Mouse (Mus musculus) granulocyte monocyte progenitor cell, adult 5-6 weeks (primary cell): ENCODE measurements around the gene Mob3b. TPM values are rescaled to one million over a fixed set of nuclear protein-coding genes. Genes with fewer than 3 reads are reported as not detected.

Source experiments
- ATAC-seq: replicated peaks from 2 replicates; pipeline ENCODE4 v1.8.0; 2016; ENCODE audit warnings: mild to moderate bottlenecking, moderate TSS enrichment, inconsistent platforms; ENCODE audit not compliant: poor library complexity, severe bottlenecking
- total RNA-seq, 2 experiments: library from RNA; stranded (forward) in 1 of 2; stranded (reverse) in 1 of 2; fragments of 200-712, 200-1000 nt in 1 of 2; fragments of >200 nt in 1 of 2; fragmentation: Nextera tagmentation in 1 of 2; gene quantifications; 2 replicates each; pipeline ENCODE4 v1.2.3; 2014 to 2017

Mob3b gene
- total RNA-seq, 2 experiments from 2014 or later = 0.77 to 1.4 TPM

GRCm38 (mm10) chr4:35118851-35119250 is 38.4 kb downstream of the Mob3b start:
- ATAC-seq = no peak

GRCm38 (mm10) chr4:35117144-35117543 is 40.1 kb downstream of the Mob3b start:
- peak; percentile 65 for ATAC-seq

GRCm38 (mm10) chr4:35115933-35116332 is 41.4 kb downstream of the Mob3b start:
- no peak for ATAC-seq

GRCm38 (mm10) chr4:35114950-35115349 is 42.3 kb downstream of the Mob3b start:
- ATAC-seq = no peak

- ATAC-seq = no peak
Observed at GRCm38 (mm10) chr4:35113516-35114248, 43.6 kb downstream of the Mob3b start.

- ATAC-seq = no peak
Observed at GRCm38 (mm10) chr4:35112452-35112851, 44.8 kb downstream of the Mob3b start.

GRCm38 (mm10) chr4:35105115-35105773 is 52.0 kb downstream of the Mob3b start:
- peak; percentile 69 for ATAC-seq

GRCm38 (mm10) chr4:35101201-35101600 is 56.1 kb downstream of the Mob3b start:
- ATAC-seq = no peak

- ATAC-seq = peak; percentile 92
Observed at GRCm38 (mm10) chr4:35099865-35100780, 57.2 kb downstream of the Mob3b start.

- no peak for ATAC-seq
Observed at GRCm38 (mm10) chr4:35099210-35099864, 57.9 kb downstream of the Mob3b start.

- ATAC-seq = no peak
Observed at GRCm38 (mm10) chr4:35098552-35098951, 58.7 kb downstream of the Mob3b start.

GRCm38 (mm10) chr4:35096226-35097175 is 60.8 kb downstream of the Mob3b start:
- ATAC-seq = peak; percentile 49

- ATAC-seq = no peak
Observed at GRCm38 (mm10) chr4:35092457-35092856, 64.8 kb downstream of the Mob3b start.

GRCm38 (mm10) chr4:35091157-35091784 is 66.0 kb downstream of the Mob3b start:
- ATAC-seq = no peak

GRCm38 (mm10) chr4:35089321-35090316 is 67.7 kb downstream of the Mob3b start:
- ATAC-seq = no peak

- no peak for ATAC-seq
Observed at GRCm38 (mm10) chr4:35086067-35086700, 71.1 kb downstream of the Mob3b start.

- no peak for ATAC-seq
Observed at GRCm38 (mm10) chr4:35084060-35084459, 73.2 kb downstream of the Mob3b start.
